Mouse (Mus musculus) CH12.LX (cell line): ENCODE measurements around the gene Cnpy2.

ENCODE experiments used
- CHD2 ChIP-seq: IDR thresholded peaks from 2 replicates; pipeline ENCODE4 v1.6.1; 2011; ENCODE audit warnings: low read length, improper control_type of control experiment
- CTCF ChIP-seq, 2 experiments: IDR thresholded peaks in 1 of 2; conservative IDR thresholded peaks in 1 of 2; 2 replicates each; pipeline ENCODE4 v1.5.1; 2011 to 2012; ENCODE audit warnings: low read depth in 2 of 2, low read length in 2 of 2, improper control_type of control experiment in 1 of 2, inconsistent platforms in 1 of 2, mild to moderate bottlenecking in 1 of 2, moderate library complexity in 1 of 2
- ELF1 ChIP-seq: IDR thresholded peaks from 2 replicates; pipeline ENCODE4 v1.6.1; 2014; ENCODE audit warnings: low read depth, mild to moderate bottlenecking, inconsistent platforms, low read length, improper control_type of control experiment
- EP300 ChIP-seq: IDR thresholded peaks from 2 replicates; pipeline ENCODE4 v1.6.1; 2011; ENCODE audit warnings: low read length, improper control_type of control experiment
- MAFK ChIP-seq: IDR thresholded peaks from 2 replicates; pipeline ENCODE4 v1.6.1; 2011; ENCODE audit warnings: low read length, improper control_type of control experiment; ENCODE audit not compliant: insufficient replicate concordance
- MAX ChIP-seq: IDR thresholded peaks from 2 replicates; pipeline ENCODE4 v1.6.1; 2011; ENCODE audit warnings: low read length, improper control_type of control experiment
- NELFE ChIP-seq: IDR thresholded peaks from 2 replicates; pipeline ENCODE4 v1.6.1; 2011; ENCODE audit warnings: low read depth, low read length, improper control_type of control experiment
- PAX5 ChIP-seq: IDR thresholded peaks from 2 replicates; pipeline ENCODE4 v1.6.1; 2012; ENCODE audit warnings: low read length, inconsistent platforms, mixed read lengths
- TCF12 ChIP-seq: IDR thresholded peaks from 2 replicates; pipeline ENCODE4 v1.6.1; 2014; ENCODE audit warnings: low read depth, mild to moderate bottlenecking, inconsistent platforms, low read length, improper control_type of control experiment
- USF1 ChIP-seq: IDR thresholded peaks from 2 replicates; pipeline ENCODE4 v1.6.1; 2014; ENCODE audit warnings: low read depth, mild to moderate bottlenecking, inconsistent platforms, low read length, improper control_type of control experiment
- ZC3H11A ChIP-seq: IDR thresholded peaks from 2 replicates; pipeline ENCODE4 v1.6.1; 2012; ENCODE audit warnings: low read depth, mild to moderate bottlenecking, inconsistent platforms, low read length, improper control_type of control experiment

DNA sequence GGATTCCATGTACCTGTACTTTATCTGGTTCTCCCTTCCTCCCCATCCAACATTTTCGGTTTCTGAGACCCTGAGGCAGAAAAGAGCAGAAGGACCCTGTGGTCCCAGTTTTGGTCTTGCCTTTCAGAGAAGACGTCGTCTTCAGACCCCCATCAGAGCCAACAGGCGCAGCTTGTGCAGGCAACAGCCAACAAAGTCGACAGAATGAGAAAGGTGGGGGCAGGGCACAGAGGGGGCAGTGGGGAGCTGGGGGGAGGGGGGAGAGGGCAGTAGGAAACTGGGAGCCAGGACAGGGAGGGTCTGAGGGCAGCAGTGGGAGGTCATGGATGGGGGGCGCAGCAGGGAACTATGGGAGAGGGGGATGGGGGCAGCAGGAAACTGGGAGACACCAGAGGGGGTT lies 44.1 kb upstream of the Cnpy2 start:
- TF ChIP-seq PAX5 = no peak
- no peak for TF ChIP-seq MAX
- no peak for TF ChIP-seq MAFK
- TF ChIP-seq ZC3H11A = no peak
- no peak for TF ChIP-seq CTCF (conservative IDR thresholded peaks at IDR 0.05 in 1 of 2, IDR thresholded peaks at IDR 0.05 in 1 of 2; ENCODE audit: low read depth in 2 of 2, low read length in 2 of 2)
- TF ChIP-seq NELFE = no peak
- TF ChIP-seq ELF1 = no peak
- TF ChIP-seq CHD2 = no peak
- no peak for TF ChIP-seq TCF12
- no peak for TF ChIP-seq EP300
- no peak for TF ChIP-seq USF1
